Comparison of ENCODE assay signal across 8 mouse cellular contexts in genomic region chr2:38339910-38340625, GRCm38 (mm10). TPM values are rescaled to one million over a fixed set of nuclear protein-coding genes. Genes with fewer than 3 reads are reported as not detected.
DNase-seq lines count a peak whose midpoint lies in the region; ATAC-seq and TF ChIP-seq lines count a peak whose summit lies in the region.

No protein-coding gene starts in this region.

- peaks cover 93% of the 10 kb centered on the region for H3K27me3 ChIP-seq in hindbrain, embryonic 11.5 days (ENCODE audit: control insufficient read depth, insufficient read depth, low read length)
- peaks cover 96% of the 10 kb centered on the region for H3K27me3 ChIP-seq in midbrain, embryonic 11.5 days (ENCODE audit: control insufficient read depth, insufficient read depth, low read length)
- peaks cover 45% of the 10 kb centered on the region for H3K27me3 ChIP-seq in thymus, adult 2 months (ENCODE audit: control insufficient read depth, insufficient read depth, low read length)

- no peak for DNase-seq in gastrocnemius, adult 2 months
- no peak for DNase-seq in gastrocnemius, postnatal 25 days
- DNase-seq in ZHBTc4 (ENCODE audit: low read depth, low spot score): peak; percentile 17
- DNase-seq in hindbrain, embryonic 11.5 days (ENCODE audit: low spot score): peak; percentile 58
- no peak for DNase-seq in midbrain, embryonic 11.5 days (ENCODE audit: low spot score, missing footprints)
- no peak for DNase-seq in thymus, adult 2 months
- DNase-seq in T-cell, adult 2 months (ENCODE audit: low spot score): no peak

- 0 out of 2 replicates have a peak, but pooled peaks have one; percentile 4 for ATAC-seq in hindbrain, embryonic 11.5 days (ENCODE audit: low FRiP score)
- no peak for ATAC-seq in midbrain, embryonic 11.5 days (ENCODE audit: low FRiP score)
- no peak for ATAC-seq in erythroid progenitor cell, adult 5-6 weeks (replicated peaks; ENCODE audit: low FRiP score, poor library complexity, severe bottlenecking)

- H3K9ac ChIP-seq in hindbrain, embryonic 11.5 days (ENCODE audit: low read depth, low read length): peak overlapping the region; percentile 42; the same call in 1 of the 2 replicates
- peak overlapping the region; percentile 61 for H3K9ac ChIP-seq in midbrain, embryonic 11.5 days (ENCODE audit: low read length)

- intact Hi-C loops in gastrocnemius, adult 2 months (cut with DNase I): no loop called here

- H3K4me2 ChIP-seq in hindbrain, embryonic 11.5 days (replicated peaks; ENCODE audit: low read depth, low read length): peak overlapping the region; percentile 52
- peak overlapping the region; percentile 56 for H3K4me2 ChIP-seq in midbrain, embryonic 11.5 days

- no peak overlapping the region for H3K27ac ChIP-seq in gastrocnemius, adult 2 months
- H3K27ac ChIP-seq in hindbrain, embryonic 11.5 days (ENCODE audit: low read depth, low read length): peak overlapping the region; percentile 78
- H3K27ac ChIP-seq in midbrain, embryonic 11.5 days (ENCODE audit: low read depth, low read length): peak overlapping the region; percentile 68; the same call in 1 of the 2 replicates
- no peak overlapping the region for H3K27ac ChIP-seq in thymus, adult 2 months (ENCODE audit: control insufficient read depth, insufficient read depth, low read length)

- H3K36me3 ChIP-seq in hindbrain, embryonic 11.5 days (ENCODE audit: control insufficient read depth, insufficient read depth, low read length): no peaks in the 10 kb centered on the region
- H3K36me3 ChIP-seq in midbrain, embryonic 11.5 days (ENCODE audit: control insufficient read depth, insufficient read depth, low read length): no peaks in the 10 kb centered on the region
- no peaks in the 10 kb centered on the region for H3K36me3 ChIP-seq in thymus, adult 2 months (ENCODE audit: control insufficient read depth, insufficient read depth, low read length)

- WGBS in hindbrain, embryonic 11.5 days: under 1% methylated on average over 9 of the region's 9 CpGs
- WGBS in midbrain, embryonic 11.5 days: 2% methylated on average over 9 of the region's 9 CpGs
- 8% methylated on average over 9 of the region's 9 CpGs for WGBS in thymus, adult 2 months

- no peak for TF ChIP-seq CTCF in gastrocnemius, adult 2 months (IDR thresholded peaks at IDR 0.05)
- no peak for TF ChIP-seq CTCF in thymus, adult 2 months (IDR thresholded peaks at IDR 0.05; ENCODE audit: borderline replicate concordance, control insufficient read depth, extremely low read depth, insufficient read depth, low read length, poor library complexity)

- no peak for TF ChIP-seq POLR2A in thymus, adult 2 months (IDR thresholded peaks at IDR 0.05; ENCODE audit: control insufficient read depth, extremely low read depth, insufficient read depth, low read length, poor library complexity)

- peaks cover 7% of the 10 kb centered on the region for H3K4me1 ChIP-seq in hindbrain, embryonic 11.5 days (replicated peaks; ENCODE audit: control insufficient read depth, insufficient read depth, low read length)
- H3K4me1 ChIP-seq in midbrain, embryonic 11.5 days (ENCODE audit: control insufficient read depth, insufficient read depth, low read length): peaks cover 9% of the 10 kb centered on the region; the same call in 1 of the 2 replicates
- peaks cover 7% of the 10 kb centered on the region for H3K4me1 ChIP-seq in thymus, adult 2 months (replicated peaks; ENCODE audit: control insufficient read depth, insufficient read depth, low read length)

- no peaks in the 10 kb centered on the region for H3K9me3 ChIP-seq in hindbrain, embryonic 11.5 days (ENCODE audit: control insufficient read depth, low read length)
- H3K9me3 ChIP-seq in midbrain, embryonic 11.5 days (ENCODE audit: control insufficient read depth, low read length): no peaks in the 10 kb centered on the region

- peak overlapping the region; percentile 74 for H3K4me3 ChIP-seq in gastrocnemius, adult 2 months
- H3K4me3 ChIP-seq in hindbrain, embryonic 11.5 days (ENCODE audit: low read depth, low read length): peak overlapping the region; percentile 36
- H3K4me3 ChIP-seq in midbrain, embryonic 11.5 days (ENCODE audit: low read depth, low read length): peak overlapping the region; percentile 36
- no peak overlapping the region for H3K4me3 ChIP-seq in thymus, adult 2 months (ENCODE audit: control insufficient read depth, insufficient read depth, low read length)

RNA-seq across cellular contexts. Expression of gene Lhx2, which starts 1.0 kb away (rescaled TPM):
- under 1 TPM; 0.13 to 0.22 TPM for total RNA-seq in gastrocnemius, adult 2 months (2021)
- total RNA-seq in gastrocnemius, postnatal 25 days (2021): under 1 TPM; 0.13 to 0.38 TPM
- 21.9 and 24.4 TPM in 2 replicates for polyA plus RNA-seq in hindbrain, embryonic 11.5 days (2014; fragmentation: Nextera tagmentation; extraction: Ambion mirVana)
- polyA plus RNA-seq in midbrain, embryonic 11.5 days (2014; fragmentation: Nextera tagmentation; extraction: Ambion mirVana): 55.5 and 61.5 TPM in 2 replicates
- not detected in 2 replicates for total RNA-seq in erythroid progenitor cell, adult 5-6 weeks (2015; ENCODE audit: low replicate concordance)
- not detected in 2 replicates for total RNA-seq in erythroid progenitor cell, adult 5-6 weeks (2017; ENCODE audit: low replicate concordance)
- 2.5 and 4.7 TPM in 2 replicates for polyA plus RNA-seq in thymus, adult 2 months (2012; rRNA removed)

RNA-seq across cellular contexts. Expression of gene Dennd1a, which starts 52.9 kb away (rescaled TPM):
- 10 to 100 TPM; 28.4 to 28.5 TPM for total RNA-seq in gastrocnemius, adult 2 months (2021)
- 10 to 100 TPM; 17.7 to 18.9 TPM for total RNA-seq in gastrocnemius, postnatal 25 days (2021)
- 7.5 and 11.3 TPM in 2 replicates for polyA plus RNA-seq in hindbrain, embryonic 11.5 days (2014; fragmentation: Nextera tagmentation; extraction: Ambion mirVana)
- polyA plus RNA-seq in midbrain, embryonic 11.5 days (2014; fragmentation: Nextera tagmentation; extraction: Ambion mirVana): 8.6 and 8.8 TPM in 2 replicates
- 34.8 and 48.7 TPM in 2 replicates for total RNA-seq in erythroid progenitor cell, adult 5-6 weeks (2015; ENCODE audit: low replicate concordance)
- 30.4 and 52.1 TPM in 2 replicates for total RNA-seq in erythroid progenitor cell, adult 5-6 weeks (2017; ENCODE audit: low replicate concordance)
- 35.9 and 39.6 TPM in 2 replicates for polyA plus RNA-seq in thymus, adult 2 months (2012; rRNA removed)

Comparison
In these comparisons a context has a peak if more than half of its experiments do, and no peak if none do; other contexts are left out.
1. DNase-seq: peak in ZHBTc4 (single experiment) and hindbrain, embryonic 11.5 days (single experiment); none in gastrocnemius, adult 2 months (single experiment), gastrocnemius, postnatal 25 days (single experiment), midbrain, embryonic 11.5 days (single experiment), thymus, adult 2 months (single experiment) and T-cell, adult 2 months (single experiment).
2. H3K27ac ChIP-seq: peak in hindbrain, embryonic 11.5 days (single experiment) and midbrain, embryonic 11.5 days (single experiment); none in gastrocnemius, adult 2 months (single experiment) and thymus, adult 2 months (single experiment).